Mouse (Mus musculus) adrenal gland (tissue): ENCODE data around the gene Fgfr2.

Source experiments
- intact Hi-C: fragments of 180-260 bp; cut with DNase I; formaldehyde crosslinking; loops from one replicate; pipeline ENCODE4 v1.15.1; 2025

The Fgfr2 gene

GRCm38 (mm10) chr7:132088606-132089005 is 1034.5 kb downstream of the Fgfr2 start:
- intact Hi-C loops = no loop called here

DNA sequence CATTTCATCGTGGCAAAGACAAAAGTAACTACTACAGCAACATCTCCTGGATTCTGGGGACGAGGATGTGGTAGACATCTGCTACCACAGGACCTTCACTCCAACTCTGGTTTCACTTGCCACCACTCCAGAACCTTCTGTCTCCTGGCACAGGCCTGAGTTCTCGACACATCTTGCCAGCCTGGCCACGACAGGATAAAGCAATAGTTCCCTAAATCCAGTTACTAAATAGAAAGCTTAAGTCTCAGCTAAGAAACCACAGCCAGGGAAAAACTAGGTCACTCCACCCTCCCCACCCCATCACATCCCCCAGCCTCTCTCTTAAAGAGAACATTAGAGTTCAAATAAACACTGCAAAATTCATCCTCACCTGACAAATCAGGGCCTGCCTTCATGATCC is 1035.0 kb downstream of the Fgfr2 start:
- intact Hi-C loops = no loop called here

- intact Hi-C loops = no loop called here
Measured at GRCm38 (mm10) chr7:132075825-132076224, 1047.3 kb downstream of the Fgfr2 start.

- intact Hi-C loops = no loop called here
Measured at GRCm38 (mm10) chr7:132074503-132074902, 1048.6 kb downstream of the Fgfr2 start.

DNA sequence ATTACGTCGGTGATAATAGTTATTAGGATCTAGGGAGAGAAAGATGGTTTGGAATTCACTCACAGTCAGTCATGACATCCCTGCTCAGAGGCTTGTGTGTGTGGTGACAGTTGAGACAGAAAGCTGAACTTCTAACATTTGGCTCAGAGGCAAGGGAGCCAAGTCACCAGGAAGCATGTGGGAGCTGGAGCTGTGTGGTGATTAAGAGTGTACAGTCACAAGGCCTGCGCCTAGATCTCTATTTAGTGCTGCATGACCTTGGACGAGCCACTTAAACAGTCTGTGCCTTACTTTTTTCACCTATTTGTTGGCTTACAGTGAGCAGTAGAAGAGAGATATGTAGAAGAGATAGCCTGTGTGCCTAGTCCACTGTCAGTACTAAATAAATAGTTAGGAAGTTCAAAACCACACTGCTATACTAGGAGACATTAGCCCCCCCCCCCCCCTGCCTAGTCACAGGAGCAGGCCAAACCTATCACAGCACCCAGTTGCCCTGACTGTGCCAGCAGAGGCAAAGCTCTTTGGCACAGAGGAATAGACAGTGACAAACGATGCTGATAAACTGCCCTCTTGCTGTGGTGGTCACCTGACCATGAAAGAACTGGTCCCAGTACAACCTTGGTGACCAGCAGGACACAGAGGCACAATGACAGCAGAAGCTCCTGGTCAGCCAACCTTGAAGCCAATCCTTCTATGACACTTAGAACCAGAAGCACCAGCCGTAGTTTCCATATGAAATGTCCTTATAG is 1052.1 kb downstream of the Fgfr2 start:
- intact Hi-C loops = no loop called here

DNA sequence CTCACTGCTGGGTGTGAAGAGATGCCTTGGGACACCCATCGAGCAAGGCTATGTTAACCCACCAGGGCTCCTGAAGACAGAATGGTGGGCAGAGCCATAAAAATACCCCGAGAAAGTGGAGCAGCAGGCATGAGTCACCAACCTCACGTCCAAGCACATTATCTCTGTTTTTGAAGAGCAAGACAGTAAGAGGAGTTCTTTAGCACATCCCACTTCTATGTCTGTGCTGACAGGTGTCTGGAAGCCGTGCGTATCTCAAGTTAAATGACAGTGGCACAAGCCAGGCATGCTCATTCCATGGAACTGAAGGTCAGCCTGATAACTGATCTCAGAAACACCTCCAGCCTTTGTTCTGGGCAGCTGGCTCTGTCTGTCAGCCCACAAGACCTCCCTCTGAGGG is 1055.2 kb downstream of the Fgfr2 start:
- intact Hi-C loops = no loop called here

GRCm38 (mm10) chr7:132067511-132067910 is 1055.6 kb downstream of the Fgfr2 start:
- intact Hi-C loops = no loop called here

DNA sequence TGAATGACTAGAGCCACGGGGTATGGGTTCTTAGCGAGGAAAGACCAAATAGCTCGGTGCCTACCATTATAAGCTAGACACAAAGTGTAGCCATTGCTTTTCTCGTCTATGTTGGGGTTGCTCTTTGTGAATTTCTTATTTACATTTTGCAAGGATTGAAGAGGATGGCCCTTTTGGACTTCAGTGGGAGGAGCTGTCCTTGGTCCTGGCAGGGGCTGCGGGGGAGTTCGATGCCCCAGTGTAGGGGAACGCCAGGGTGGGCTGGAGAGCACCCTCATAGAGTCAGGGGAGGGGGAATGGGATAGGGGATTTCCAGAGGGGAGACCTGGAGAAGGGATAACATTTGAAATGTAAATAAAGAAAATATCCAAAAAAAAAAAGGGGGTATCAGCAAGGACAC is 1063.0 kb downstream of the Fgfr2 start:
- intact Hi-C loops = no loop called here

DNA sequence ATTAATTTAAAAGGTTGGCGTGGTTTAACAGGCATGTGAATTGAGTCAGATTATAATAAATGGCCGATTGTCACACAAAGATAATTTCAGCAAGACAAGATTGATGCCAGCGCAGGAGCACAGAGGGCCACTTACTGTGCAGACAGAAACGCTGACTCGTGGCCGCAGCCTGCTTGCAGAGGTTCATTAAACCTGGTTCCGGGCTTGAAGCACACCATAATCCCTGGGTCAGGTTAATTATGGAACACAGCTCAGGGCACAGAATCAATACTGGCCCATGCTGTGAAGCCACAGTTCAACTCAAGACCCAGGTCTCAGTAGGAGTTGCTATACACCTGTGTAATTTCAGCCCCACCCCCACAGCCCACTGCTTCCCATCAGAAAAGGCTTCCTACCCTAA is 1066.6 kb downstream of the Fgfr2 start:
- intact Hi-C loops = no loop called here

DNA sequence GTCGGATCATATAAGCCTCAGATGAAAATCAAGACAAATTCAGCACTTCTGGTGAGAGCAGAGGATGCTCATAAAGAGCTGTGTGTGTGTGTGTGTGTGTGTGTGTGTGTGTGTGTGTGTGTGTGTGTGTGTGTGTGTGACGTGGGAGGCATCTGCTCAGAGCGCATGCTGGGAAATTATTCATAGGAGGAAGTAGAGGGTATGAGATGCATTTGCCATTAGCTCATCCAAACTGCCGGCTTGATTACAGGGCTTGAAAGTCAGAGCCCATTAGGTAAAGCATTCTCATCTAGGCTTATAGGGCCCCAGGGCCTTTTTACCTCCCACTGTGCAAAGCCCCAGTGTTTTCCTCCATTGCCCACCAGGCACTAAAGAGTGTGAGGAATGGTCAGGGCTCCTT is 1076.5 kb downstream of the Fgfr2 start:
- intact Hi-C loops = no loop called here

DNA sequence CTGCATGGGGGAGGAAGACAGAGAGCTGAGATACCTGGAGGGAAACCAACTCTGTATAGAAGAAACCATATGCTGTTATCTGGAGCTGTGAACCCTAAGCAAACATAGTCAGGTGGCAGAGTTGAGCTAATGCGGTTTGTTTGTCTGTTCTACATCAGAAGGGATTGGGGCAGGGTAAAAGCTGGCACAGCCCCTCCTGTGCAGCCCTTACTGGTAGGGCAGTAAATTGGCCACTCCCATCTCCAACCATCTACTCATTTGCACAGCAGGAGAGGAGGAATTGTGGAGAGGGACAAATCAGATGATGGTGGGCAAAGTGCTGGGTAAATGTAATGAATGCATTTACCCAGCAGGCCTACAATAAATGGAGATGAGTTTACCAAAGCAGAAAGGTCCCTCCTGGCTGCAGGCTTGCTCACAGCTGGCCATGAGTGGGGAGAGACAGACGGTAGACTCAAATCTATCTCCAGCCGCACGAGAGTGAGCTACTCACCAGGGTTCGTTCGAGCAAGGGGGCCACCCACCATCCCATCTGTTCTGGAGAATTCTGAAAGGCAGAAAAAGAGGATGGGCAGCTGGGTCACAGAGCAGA is 1091.1 kb downstream of the Fgfr2 start:
- intact Hi-C loops = no loop called here

DNA sequence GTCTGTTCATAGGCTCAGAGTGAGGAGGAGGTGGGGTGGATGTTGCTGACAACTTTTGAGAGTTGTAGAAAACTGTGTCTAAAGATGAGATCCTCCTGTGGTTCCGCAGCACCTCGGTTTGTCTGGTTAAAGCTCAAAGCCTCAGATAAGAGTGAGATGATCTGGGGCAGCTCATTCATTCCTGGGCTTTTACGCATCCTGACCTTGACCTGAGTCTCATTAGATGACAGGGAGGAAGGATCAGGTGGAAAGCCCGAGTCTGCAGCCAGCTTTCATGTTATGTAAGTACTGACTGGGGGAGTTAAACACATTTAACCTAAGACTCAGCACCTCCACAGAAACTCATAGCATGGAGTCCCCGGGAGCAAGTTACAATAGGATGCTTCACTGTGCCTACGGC is 1096.5 kb downstream of the Fgfr2 start:
- intact Hi-C loops = no loop called here

DNA sequence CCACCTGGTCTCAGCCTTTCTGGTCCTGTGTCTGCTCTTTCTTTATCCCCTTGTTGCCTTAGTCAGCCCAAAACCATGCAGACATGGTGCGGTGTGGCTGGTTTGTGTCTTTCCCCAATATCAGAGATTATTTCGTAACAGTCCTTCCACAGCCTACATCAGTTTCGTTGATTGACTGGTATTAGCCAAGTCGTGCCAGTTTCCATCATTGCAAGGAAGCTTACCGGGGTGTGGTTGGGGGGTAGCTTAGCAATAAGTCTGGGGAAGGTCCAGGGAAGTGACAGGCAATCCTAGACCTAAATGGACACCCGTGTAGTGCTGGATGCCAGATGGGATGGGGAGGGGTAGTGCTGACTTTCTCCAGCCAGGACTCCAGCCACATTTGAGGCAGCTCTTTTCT is 1097.6 kb downstream of the Fgfr2 start:
- intact Hi-C loops = no loop called here

DNA sequence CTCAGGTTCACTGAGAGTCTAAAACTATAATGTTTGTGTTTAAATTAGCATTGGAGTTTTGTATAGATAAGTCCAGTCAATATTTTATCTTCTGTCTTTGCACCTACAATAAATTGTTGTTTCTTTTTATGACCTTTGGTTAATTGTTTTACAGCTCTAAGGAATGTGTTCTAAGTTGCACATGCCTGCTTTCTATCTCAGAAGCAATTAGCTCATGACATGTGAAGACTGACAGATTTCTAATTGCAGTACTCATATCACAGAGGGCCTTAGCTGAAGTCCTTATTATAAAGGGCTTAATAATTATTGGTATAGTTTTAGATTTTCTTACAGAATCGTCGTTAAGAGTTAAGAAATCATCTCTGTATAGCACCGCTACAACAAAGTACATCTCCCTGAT is 1107.2 kb downstream of the Fgfr2 start:
- intact Hi-C loops = no loop called here

DNA sequence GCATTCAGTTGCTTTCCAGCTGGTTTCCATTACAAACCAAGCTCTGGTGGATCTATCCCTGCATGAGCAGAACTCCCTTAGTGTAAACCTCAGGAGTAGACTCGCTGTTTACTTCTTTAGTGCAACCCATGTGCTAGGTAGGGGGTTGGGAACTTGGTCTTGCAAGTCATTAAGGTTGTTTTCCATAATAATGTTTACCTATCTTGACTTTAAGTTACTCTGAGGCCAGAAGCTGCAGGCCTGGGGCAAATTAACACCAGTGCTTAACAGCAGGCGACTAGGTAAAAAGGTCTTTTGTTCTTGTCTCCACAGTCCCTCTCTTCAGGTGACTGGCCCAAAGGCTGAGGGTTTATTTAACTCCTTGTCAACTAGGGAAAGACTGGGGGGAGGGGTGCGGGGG is 1108.0 kb downstream of the Fgfr2 start:
- intact Hi-C loops = no loop called here

DNA sequence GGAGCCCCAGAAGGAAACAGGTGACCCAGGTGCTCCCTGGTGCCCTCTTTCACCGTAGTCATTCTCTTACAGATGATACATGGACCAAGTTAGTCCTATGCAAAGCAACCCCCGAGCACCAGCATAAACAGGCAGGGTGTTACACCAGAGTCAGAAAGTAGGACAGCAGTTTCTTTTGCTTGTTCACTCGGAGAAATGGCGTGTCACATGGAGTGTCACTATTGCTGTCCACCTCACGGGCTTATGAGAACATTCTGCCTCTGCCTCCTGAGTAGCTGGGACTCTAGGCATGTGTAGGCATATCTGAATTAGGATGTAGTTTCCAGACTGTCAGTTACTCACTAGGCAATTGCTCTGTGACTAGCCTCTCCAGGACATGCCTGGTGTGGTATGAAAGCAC is 1109.2 kb downstream of the Fgfr2 start:
- intact Hi-C loops = no loop called here

GRCm38 (mm10) chr7:132012969-132013679 is 1110.0 kb downstream of the Fgfr2 start:
- intact Hi-C loops = no loop called here

GRCm38 (mm10) chr7:132009002-132009401 is 1114.1 kb downstream of the Fgfr2 start:
- intact Hi-C loops = no loop called here

GRCm38 (mm10) chr7:132005996-132006696 is 1117.0 kb downstream of the Fgfr2 start:
- intact Hi-C loops = no loop called here

DNA sequence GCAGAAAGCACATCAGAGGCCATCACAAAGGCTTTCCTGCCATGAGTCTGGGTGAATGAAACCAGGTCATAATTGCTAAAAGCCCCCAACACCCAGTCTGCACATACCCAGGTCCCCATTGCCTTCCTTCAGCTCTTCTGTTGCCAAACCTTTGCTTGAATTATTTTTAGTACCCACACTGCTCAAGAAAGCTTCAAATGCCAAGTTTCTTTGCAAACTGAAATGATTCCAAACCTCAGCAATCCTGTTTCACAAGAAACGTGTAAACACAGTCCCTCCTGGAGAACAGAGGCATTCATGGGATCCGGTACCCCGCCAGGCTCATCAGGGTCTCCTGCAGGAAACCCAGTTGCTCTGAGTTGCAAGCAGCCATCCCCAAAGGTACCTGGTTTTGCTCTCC is 1130.3 kb downstream of the Fgfr2 start:
- intact Hi-C loops = no loop called here

GRCm38 (mm10) chr7:131992226-131992625 is 1130.9 kb downstream of the Fgfr2 start:
- intact Hi-C loops = no loop called here

DNA sequence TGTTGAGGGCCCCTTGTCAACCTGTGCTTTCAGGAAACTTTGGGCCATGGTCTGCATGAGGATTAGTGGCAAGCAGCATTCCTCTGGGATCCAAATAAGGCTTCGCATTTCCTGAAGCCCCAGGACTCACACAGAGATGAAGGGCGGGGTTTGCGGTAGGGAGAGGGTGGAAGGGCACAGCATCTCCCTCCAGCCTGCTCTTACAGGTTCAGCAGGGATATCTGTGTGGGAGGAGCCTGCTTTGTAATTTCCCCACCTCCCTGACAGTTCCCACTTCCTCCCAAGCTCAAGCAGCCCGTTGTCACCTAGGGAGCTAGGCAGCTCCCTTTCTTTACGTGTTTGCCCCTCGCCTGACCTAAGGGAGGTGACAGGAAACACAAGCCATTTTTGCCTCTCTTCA is 1134.1 kb downstream of the Fgfr2 start:
- intact Hi-C loops = no loop called here
